Mouse (Mus musculus) neural tube, embryonic 14.5 days (tissue): ENCODE results near the gene Rbm14. TPM values are rescaled to one million over a fixed set of nuclear protein-coding genes. Genes with fewer than 3 reads are reported as not detected.

Source experiments
- ATAC-seq: fragments of 200-750 bp; cut with Nextera tagmentation; 2 replicates; pipeline ENCODE4 v1.8.0; 2017; ENCODE audit warnings: low read depth, mild to moderate bottlenecking, moderate TSS enrichment, moderate library complexity
- H3K27ac ChIP-seq: fragments of 300-500 bp; sonication (generic); 2 replicates; pipeline ENCODE4 v1.5.1; 2014; ENCODE audit warnings: low read depth, mild to moderate bottlenecking, control low read depth, low read length, moderate library complexity, mixed read lengths
- H3K27me3 ChIP-seq: fragments of 300-500 bp; sonication (generic); 2 replicates; pipeline ENCODE4 v1.6.1; 2014; ENCODE audit warnings: low read length; ENCODE audit not compliant: control insufficient read depth, insufficient read depth
- H3K36me3 ChIP-seq: fragments of 300-500 bp; sonication (generic); 2 replicates; pipeline ENCODE4 v1.6.1; 2014; ENCODE audit warnings: low read length, mixed read lengths; ENCODE audit not compliant: control insufficient read depth, insufficient read depth
- H3K4me1 ChIP-seq: fragments of 300-500 bp; sonication (generic); 2 replicates; pipeline ENCODE4 v1.6.1; 2014; ENCODE audit warnings: low read length; ENCODE audit not compliant: control insufficient read depth, insufficient read depth
- H3K4me2 ChIP-seq: fragments of 300-500 bp; sonication (generic); 2 replicates; pipeline ENCODE4 v1.6.1; 2014; ENCODE audit warnings: mild to moderate bottlenecking, low read depth, low read length, control low read depth
- H3K4me3 ChIP-seq: fragments of 300-500 bp; sonication (generic); 2 replicates; pipeline ENCODE4 v1.5.1; 2014; ENCODE audit warnings: low read depth, low read length, control low read depth, mixed read lengths
- H3K9ac ChIP-seq: fragments of 300-500 bp; sonication (generic); replicated peaks from 2 replicates; pipeline ENCODE4 v1.6.1; 2014; ENCODE audit warnings: low read depth, mild to moderate bottlenecking, control low read depth, low read length, mixed read lengths
- H3K9me3 ChIP-seq: fragments of 300-500 bp; sonication (generic); 2 replicates; pipeline ENCODE4 v1.6.1; 2016; ENCODE audit warnings: low read length; ENCODE audit not compliant: control insufficient read depth
- WGBS: fragments of 180-500 bp; shearing (Covaris S2); extraction: QIAGEN DNeasy Blood & Tissue Kit; methylation state at CpG from one replicate; pipeline ENCODE4 v1.1.7; 2014; 5-methylcytosine and 5-hydroxymethylcytosine counted together
- polyA plus RNA-seq: library from polyadenylated mRNA; unstranded; fragments of >200 nt; fragmentation: Nextera tagmentation; extraction: Ambion mirVana; gene quantifications from 2 replicates; pipeline ENCODE4 v1.2.1, GENCODE M21; 2014

Gene Rbm14
- polyA plus RNA-seq, 1 experiment from 2014 or later = 54.6 TPM

GRCm38 (mm10) chr19:4845846-4846245, 34.4 kb upstream of the Rbm14 start:
- Histone ChIP-seq H3K27me3 (no peaks in the 10 kb centered on the region), H3K4me1 (no peaks in the 10 kb centered on the region), H3K27ac (no peak overlapping the region), H3K36me3 (no peaks in the 10 kb centered on the region), H3K9ac (no peak overlapping the region), H3K4me3 (no peak overlapping the region), H3K4me2 (no peak overlapping the region), H3K9me3 (no peaks in the 10 kb centered on the region)
- WGBS = 75% methylated on average over 2 of the region's 2 CpGs
- ATAC-seq = no peak

- Histone ChIP-seq H3K27ac (no peak overlapping the region), H3K36me3 (no peaks in the 10 kb centered on the region), H3K9me3 (no peaks in the 10 kb centered on the region), H3K4me3 (no peak overlapping the region), H3K27me3 (peaks cover 8% of the 10 kb centered on the region), H3K4me1 (peaks cover 7% of the 10 kb centered on the region), H3K4me2 (no peak overlapping the region), H3K9ac (no peak overlapping the region)
- no peak for ATAC-seq
- 73% methylated on average over 2 of the region's 2 CpGs for WGBS
Observed at GRCm38 (mm10) chr19:4842611-4843010, 31.2 kb upstream of the Rbm14 start.

GRCm38 (mm10) chr19:4840848-4841247, 29.4 kb upstream of the Rbm14 start:
- peaks cover 7% of the 10 kb centered on the region for H3K4me1 ChIP-seq
- no peak for ATAC-seq
- no peak overlapping the region for H3K27ac ChIP-seq
- no peaks in the 10 kb centered on the region for H3K9me3 ChIP-seq
- H3K4me3 ChIP-seq = no peak overlapping the region
- H3K9ac ChIP-seq = no peak overlapping the region
- H3K36me3 ChIP-seq = no peaks in the 10 kb centered on the region
- peaks cover 8% of the 10 kb centered on the region for H3K27me3 ChIP-seq
- H3K4me2 ChIP-seq = no peak overlapping the region
- WGBS = 81% methylated on average over 9 of the region's 9 CpGs

- Histone ChIP-seq H3K9me3 (no peaks in the 10 kb centered on the region), H3K9ac (peak within 1 kb of the TSS; percentile 63), H3K4me2 (peak within 1 kb of the TSS; percentile 86), H3K4me1 (peaks cover 7% of the 10 kb centered on the region), H3K36me3 (no peaks in the 10 kb centered on the region), H3K27me3 (peaks cover 8% of the 10 kb centered on the region), H3K4me3 (peak within 1 kb of the TSS; percentile 48), H3K27ac (no peak within 1 kb of the TSS)
- peak; percentile 99 for ATAC-seq
- WGBS = 0% methylated on average over 25 of the region's 25 CpGs
Observed at GRCm38 (mm10) chr19:4839149-4839548, 27.7 kb upstream of the Rbm14 start, which contains the start of the genes Ccs and Ccdc87. Gene Ccs, minus strand, starts transcription at chr19:4839332. Gene Ccdc87, plus strand, starts transcription at chr19:4839366.

GRCm38 (mm10) chr19:4838526-4839140, 27.2 kb upstream of the Rbm14 start:
- Histone ChIP-seq H3K4me1 (peaks cover 7% of the 10 kb centered on the region), H3K4me3 (peak overlapping the region; percentile 48), H3K4me2 (peak overlapping the region; percentile 86), H3K27ac (no peak overlapping the region), H3K9ac (peak overlapping the region; percentile 63), H3K36me3 (no peaks in the 10 kb centered on the region), H3K27me3 (peaks cover 8% of the 10 kb centered on the region), H3K9me3 (no peaks in the 10 kb centered on the region)
- peak; percentile 39; the same call in 1 of the 2 replicates for ATAC-seq
- WGBS = 35% methylated on average over 10 of the region's 10 CpGs

GRCm38 (mm10) chr19:4837049-4837448, 25.6 kb upstream of the Rbm14 start:
- ATAC-seq = no peak
- no peaks in the 10 kb centered on the region for H3K9me3 ChIP-seq
- no peaks in the 10 kb centered on the region for H3K36me3 ChIP-seq
- WGBS = 96% methylated on average over 6 of the region's 6 CpGs
- peaks cover 7% of the 10 kb centered on the region for H3K4me1 ChIP-seq
- peaks cover 8% of the 10 kb centered on the region for H3K27me3 ChIP-seq
- no peak overlapping the region for H3K4me3 ChIP-seq
- H3K9ac ChIP-seq = no peak overlapping the region
- H3K27ac ChIP-seq = no peak overlapping the region
- no peak overlapping the region for H3K4me2 ChIP-seq

GRCm38 (mm10) chr19:4836096-4836495, 24.7 kb upstream of the Rbm14 start:
- peaks cover 7% of the 10 kb centered on the region for H3K4me1 ChIP-seq
- 90% methylated on average over 2 of the region's 2 CpGs for WGBS

GRCm38 (mm10) chr19:4833977-4834376, 22.5 kb upstream of the Rbm14 start:
- no peak for ATAC-seq
- Histone ChIP-seq H3K27ac (no peak overlapping the region), H3K9ac (no peak overlapping the region), H3K4me3 (no peak overlapping the region), H3K4me1 (peaks cover 7% of the 10 kb centered on the region), H3K9me3 (no peaks in the 10 kb centered on the region), H3K4me2 (no peak overlapping the region), H3K36me3 (no peaks in the 10 kb centered on the region), H3K27me3 (no peaks in the 10 kb centered on the region)
- WGBS = 83% methylated on average over 8 of the region's 8 CpGs

More at GRCm38 (mm10) chr19:4836096-4836495, 24.7 kb upstream of the Rbm14 start:
- Histone ChIP-seq H3K4me2 (no peak overlapping the region), H3K4me3 (no peak overlapping the region), H3K9me3 (no peaks in the 10 kb centered on the region), H3K27me3 (peaks cover 8% of the 10 kb centered on the region), H3K36me3 (no peaks in the 10 kb centered on the region), H3K27ac (no peak overlapping the region), H3K9ac (no peak overlapping the region)
- ATAC-seq = no peak

- H3K4me1 ChIP-seq = no peaks in the 10 kb centered on the region
- H3K27ac ChIP-seq = no peak overlapping the region
- H3K36me3 ChIP-seq = no peaks in the 10 kb centered on the region
- H3K4me2 ChIP-seq = no peak overlapping the region
- no peaks in the 10 kb centered on the region for H3K27me3 ChIP-seq
- H3K9me3 ChIP-seq = no peaks in the 10 kb centered on the region
- H3K4me3 ChIP-seq = no peak overlapping the region
- no peak for ATAC-seq
- no peak overlapping the region for H3K9ac ChIP-seq
- WGBS = 61% methylated on average over 7 of the region's 7 CpGs
Observed at GRCm38 (mm10) chr19:4829156-4829555, 17.7 kb upstream of the Rbm14 start.
